Mouse (Mus musculus) intestine, postnatal 0 days (tissue): ENCODE data around the gene Mdm2. TPM values are rescaled to one million over a fixed set of nuclear protein-coding genes. Genes with fewer than 3 reads are reported as not detected.

ENCODE experiments used
- ATAC-seq: fragments of 200-750 bp; cut with Nextera tagmentation; 2 replicates; pipeline ENCODE4 v1.8.0; 2017; ENCODE audit warnings: mild to moderate bottlenecking, moderate TSS enrichment, moderate library complexity
- H3K27ac ChIP-seq: fragments of 300-500 bp; sonication (generic); 2 replicates; pipeline ENCODE4 v1.5.1; 2014; ENCODE audit warnings: mild to moderate bottlenecking, low read depth, low read length, moderate library complexity
- H3K27me3 ChIP-seq: fragments of 300-500 bp; sonication (generic); replicated peaks from 2 replicates; pipeline ENCODE4 v1.6.1; 2014; ENCODE audit warnings: low read length, mixed read lengths; ENCODE audit not compliant: control insufficient read depth, insufficient read depth
- H3K36me3 ChIP-seq: fragments of 300-500 bp; sonication (generic); 2 replicates; pipeline ENCODE4 v1.6.1; 2014; ENCODE audit warnings: mild to moderate bottlenecking, moderate library complexity; ENCODE audit not compliant: control insufficient read depth, insufficient read depth
- H3K4me1 ChIP-seq: fragments of 300-500 bp; sonication (generic); replicated peaks from 2 replicates; pipeline ENCODE4 v1.6.1; 2014; ENCODE audit warnings: antibody characterized with exemption, low read length, mixed read lengths; ENCODE audit not compliant: control insufficient read depth, insufficient read depth
- H3K4me2 ChIP-seq: fragments of 300-500 bp; sonication (generic); replicated peaks from 2 replicates; pipeline ENCODE4 v1.6.1; 2014; ENCODE audit warnings: low read depth, mild to moderate bottlenecking, moderate library complexity
- H3K4me3 ChIP-seq: fragments of 300-500 bp; sonication (generic); 2 replicates; pipeline ENCODE4 v1.5.1; 2014; ENCODE audit warnings: low read depth, low read length
- H3K9ac ChIP-seq: fragments of 300-500 bp; sonication (generic); 2 replicates; pipeline ENCODE4 v1.6.1; 2014; ENCODE audit warnings: mild to moderate bottlenecking, low read depth, low read length
- H3K9me3 ChIP-seq: fragments of 300-500 bp; sonication (generic); 2 replicates; pipeline ENCODE4 v1.6.1; 2016; ENCODE audit warnings: mixed run types; ENCODE audit not compliant: control insufficient read depth
- CTCF ChIP-seq: sonication (generic); IDR thresholded peaks from 2 replicates; pipeline ENCODE4 v1.5.1; 2016; ENCODE audit warnings: low read depth, mild to moderate bottlenecking, control low read depth, antibody characterized with exemption, moderate library complexity
- WGBS: fragments of 180-500 bp; shearing (Covaris S2); extraction: QIAGEN DNeasy Blood & Tissue Kit; methylation state at CpG from one replicate; pipeline ENCODE4 v1.1.7; 2014; 5-methylcytosine and 5-hydroxymethylcytosine counted together
- polyA plus RNA-seq: library from polyadenylated mRNA; unstranded; fragments of >200 nt; fragmentation: Nextera tagmentation; extraction: Ambion mirVana; gene quantifications from 2 replicates; pipeline ENCODE4 v1.2.1, GENCODE M21; 2015

Mdm2 gene
- polyA plus RNA-seq, 1 experiment from 2014 or later, result 16.5 TPM

- ATAC-seq, result peak; percentile 66
- peak overlapping the region; percentile 93 for H3K4me3 ChIP-seq
- no peaks in the 10 kb centered on the region for H3K9me3 ChIP-seq
- TF ChIP-seq CTCF, result no peak
- 0 out of 2 replicates have a peak, but pooled peaks cover 5% of the 10 kb centered on the region for H3K4me1 ChIP-seq
- peak overlapping the region; percentile 97 for H3K9ac ChIP-seq
- H3K27ac ChIP-seq, result peak overlapping the region; percentile 97
- H3K36me3 ChIP-seq, result peaks cover 23% of the 10 kb centered on the region
- under 1% methylated on average over 67 of the region's 71 CpGs for WGBS
- H3K27me3 ChIP-seq, result no peaks in the 10 kb centered on the region
- H3K4me2 ChIP-seq, result peak overlapping the region; percentile 74
Observed at GRCm38 (mm10) chr10:117709930-117710603, 491 bp downstream of the Mdm2 start.

GRCm38 (mm10) chr10:117709326-117709830 lies 1.2 kb downstream of the Mdm2 start:
- 19% methylated on average over 12 of the region's 12 CpGs for WGBS
- Histone ChIP-seq H3K27ac (peak overlapping the region; percentile 97; the same call in 1 of the 2 replicates), H3K9ac (peak overlapping the region; percentile 97), H3K36me3 (peaks cover 29% of the 10 kb centered on the region), H3K4me1 (0 out of 2 replicates have a peak, but pooled peaks cover 5% of the 10 kb centered on the region), H3K9me3 (no peaks in the 10 kb centered on the region), H3K27me3 (no peaks in the 10 kb centered on the region), H3K4me2 (peak overlapping the region; percentile 74), H3K4me3 (peak overlapping the region; percentile 93)
- no peak for TF ChIP-seq CTCF
- no peak for ATAC-seq

- ATAC-seq, result no peak
- H3K9me3 ChIP-seq, result no peaks in the 10 kb centered on the region
- peak overlapping the region; percentile 74 for H3K4me2 ChIP-seq
- no peak overlapping the region for H3K9ac ChIP-seq
- peak overlapping the region; percentile 28; the same call in 1 of the 2 replicates for H3K27ac ChIP-seq
- H3K4me1 ChIP-seq, result 0 out of 2 replicates have a peak, but pooled peaks cover 5% of the 10 kb centered on the region
- 64% methylated on average over 9 of the region's 9 CpGs for WGBS
- H3K27me3 ChIP-seq, result no peaks in the 10 kb centered on the region
- TF ChIP-seq CTCF, result no peak
- H3K4me3 ChIP-seq, result peak overlapping the region; percentile 93
- peaks cover 35% of the 10 kb centered on the region for H3K36me3 ChIP-seq
Observed at GRCm38 (mm10) chr10:117708856-117709255, 1.7 kb downstream of the Mdm2 start.

GRCm38 (mm10) chr10:117708376-117708775 lies 2.2 kb downstream of the Mdm2 start:
- H3K4me1 ChIP-seq, result 0 out of 2 replicates have a peak, but pooled peaks cover 5% of the 10 kb centered on the region
- no peaks in the 10 kb centered on the region for H3K9me3 ChIP-seq
- H3K36me3 ChIP-seq, result peaks cover 39% of the 10 kb centered on the region
- no peak overlapping the region for H3K27ac ChIP-seq
- WGBS, result 91% methylated on average over 2 of the region's 2 CpGs
- no peak for ATAC-seq
- H3K4me2 ChIP-seq, result no peak overlapping the region
- TF ChIP-seq CTCF, result no peak
- H3K27me3 ChIP-seq, result no peaks in the 10 kb centered on the region
- no peak overlapping the region for H3K9ac ChIP-seq
- H3K4me3 ChIP-seq, result no peak overlapping the region

GRCm38 (mm10) chr10:117707114-117707838 lies 3.3 kb downstream of the Mdm2 start:
- Histone ChIP-seq H3K4me2 (no peak overlapping the region), H3K27me3 (no peaks in the 10 kb centered on the region), H3K27ac (no peak overlapping the region), H3K9ac (no peak overlapping the region), H3K36me3 (peaks cover 49% of the 10 kb centered on the region), H3K4me3 (no peak overlapping the region), H3K9me3 (no peaks in the 10 kb centered on the region), H3K4me1 (0 out of 2 replicates have a peak, but pooled peaks cover 5% of the 10 kb centered on the region)
- TF ChIP-seq CTCF, result no peak
- ATAC-seq, result no peak
- WGBS, result 90% methylated on average over 2 of the region's 2 CpGs

- Histone ChIP-seq H3K9me3 (no peaks in the 10 kb centered on the region), H3K4me1 (0 out of 2 replicates have a peak, but pooled peaks cover 5% of the 10 kb centered on the region), H3K4me2 (no peak overlapping the region), H3K9ac (no peak overlapping the region), H3K4me3 (no peak overlapping the region), H3K36me3 (peaks cover 56% of the 10 kb centered on the region), H3K27ac (no peak overlapping the region), H3K27me3 (no peaks in the 10 kb centered on the region)
- TF ChIP-seq CTCF, result no peak
- 88% methylated on average over 6 of the region's 6 CpGs for WGBS
- no peak for ATAC-seq
Observed at GRCm38 (mm10) chr10:117706440-117706839, 4.1 kb downstream of the Mdm2 start.
